Mouse (Mus musculus): Measurements from ENCODE around the gene Srrt. TPM values are rescaled to one million over a fixed set of nuclear protein-coding genes. Genes with fewer than 3 reads are reported as not detected.

The Srrt gene
- polyA plus RNA-seq, 1 experiment from 2014 or later = 105 TPM

GRCm38 (mm10) chr5:137333512-137334174 lies 26.2 kb upstream of the Srrt start, which contains the start of gene Slc12a9:
TSS of gene Slc12a9 (minus strand) at chr5:137333597.
- peaks cover 22% of the 10 kb centered on the region for H3K4me1 ChIP-seq (replicated peaks)
- H3K9ac ChIP-seq = peak within 1 kb of the TSS; percentile 82
- ATAC-seq (ENCODE audit: low FRiP score) = peak; percentile 88
- no peaks in the 10 kb centered on the region for H3K27me3 ChIP-seq
- peaks cover 4% of the 10 kb centered on the region; the same call in 1 of the 2 replicates for H3K36me3 ChIP-seq
- peak within 1 kb of the TSS; percentile 91 for H3K4me2 ChIP-seq
- H3K27ac ChIP-seq = peak within 1 kb of the TSS; percentile 81
- WGBS = under 1% methylated on average over 44 of the region's 44 CpGs
- no peaks in the 10 kb centered on the region for H3K9me3 ChIP-seq
- H3K4me3 ChIP-seq = peak within 1 kb of the TSS; percentile 61

- ATAC-seq (ENCODE audit: low FRiP score) = peak; percentile 37
- Histone ChIP-seq H3K4me1 (replicated peaks) (peaks cover 20% of the 10 kb centered on the region), H3K36me3 (peaks cover 11% of the 10 kb centered on the region), H3K27me3 (no peaks in the 10 kb centered on the region), H3K9me3 (no peaks in the 10 kb centered on the region), H3K27ac (peak overlapping the region; percentile 81), H3K4me3 (peak overlapping the region; percentile 61), H3K4me2 (peak overlapping the region; percentile 91), H3K9ac (peak overlapping the region; percentile 82)
- 19% methylated on average over 15 of the region's 15 CpGs for WGBS
These were observed 25.5 kb upstream of the Srrt start for GRCm38 (mm10) chr5:137332857-137333511.

DNA sequence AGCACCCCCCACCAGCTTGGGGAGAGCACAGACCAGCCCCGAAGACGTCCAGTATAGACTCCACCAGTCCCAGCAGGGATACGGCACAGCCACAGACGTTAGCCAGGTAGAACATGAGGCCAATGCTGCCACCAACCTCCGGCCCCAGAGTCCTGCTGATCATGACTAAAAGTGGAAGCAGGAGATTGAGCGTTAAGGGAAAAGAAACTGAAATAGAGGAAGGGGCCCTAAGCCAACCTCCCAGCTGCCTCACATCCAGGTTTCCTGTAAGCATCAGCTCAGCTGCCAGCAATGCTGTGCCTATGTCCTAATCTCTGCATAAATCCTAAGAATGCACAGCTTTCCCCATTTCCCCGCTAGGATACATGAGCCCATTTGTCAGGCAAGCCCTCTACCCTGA lies 23.4 kb upstream of the Srrt start:
- Histone ChIP-seq H3K9me3 (no peaks in the 10 kb centered on the region), H3K9ac (no peak overlapping the region; the same call in 1 of the 2 replicates), H3K4me1 (replicated peaks) (peaks cover 15% of the 10 kb centered on the region), H3K27me3 (no peaks in the 10 kb centered on the region), H3K36me3 (peaks cover 29% of the 10 kb centered on the region), H3K4me2 (no peak overlapping the region), H3K4me3 (no peak overlapping the region), H3K27ac (no peak overlapping the region)
- 92% methylated on average over 7 of the region's 7 CpGs for WGBS
- ATAC-seq (ENCODE audit: low FRiP score) = no peak

DNA sequence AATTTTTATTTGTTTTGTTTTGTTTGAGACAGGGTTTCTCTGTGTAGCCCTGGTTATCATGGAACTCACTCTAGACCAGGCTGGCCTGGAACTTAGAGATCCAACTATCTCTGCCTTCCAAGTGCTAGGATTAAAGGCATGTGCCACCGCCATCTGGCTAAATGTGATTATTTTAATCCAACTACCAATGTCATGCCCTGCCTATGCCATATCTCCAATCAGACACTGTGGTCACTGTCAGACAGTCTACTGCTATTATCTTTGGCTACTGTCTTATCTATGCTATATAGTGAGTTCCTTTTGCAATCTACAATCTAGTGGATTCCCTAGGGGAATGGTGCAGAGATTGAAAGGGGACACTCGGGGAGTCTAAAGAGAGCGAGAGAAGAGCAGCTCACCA lies 13.5 kb upstream of the Srrt start:
- no peaks in the 10 kb centered on the region for H3K9me3 ChIP-seq
- no peak overlapping the region for H3K9ac ChIP-seq
- 95% methylated on average over 3 of the region's 3 CpGs for WGBS
- H3K27ac ChIP-seq = no peak overlapping the region
- no peak for ATAC-seq (ENCODE audit: low FRiP score)
- no peaks in the 10 kb centered on the region for H3K4me1 ChIP-seq (replicated peaks)
- peaks cover 86% of the 10 kb centered on the region for H3K36me3 ChIP-seq
- H3K4me2 ChIP-seq = no peak overlapping the region
- 0 out of 2 replicates have a peak, but pooled peaks cover 3% of the 10 kb centered on the region for H3K27me3 ChIP-seq
- no peak overlapping the region for H3K4me3 ChIP-seq

DNA sequence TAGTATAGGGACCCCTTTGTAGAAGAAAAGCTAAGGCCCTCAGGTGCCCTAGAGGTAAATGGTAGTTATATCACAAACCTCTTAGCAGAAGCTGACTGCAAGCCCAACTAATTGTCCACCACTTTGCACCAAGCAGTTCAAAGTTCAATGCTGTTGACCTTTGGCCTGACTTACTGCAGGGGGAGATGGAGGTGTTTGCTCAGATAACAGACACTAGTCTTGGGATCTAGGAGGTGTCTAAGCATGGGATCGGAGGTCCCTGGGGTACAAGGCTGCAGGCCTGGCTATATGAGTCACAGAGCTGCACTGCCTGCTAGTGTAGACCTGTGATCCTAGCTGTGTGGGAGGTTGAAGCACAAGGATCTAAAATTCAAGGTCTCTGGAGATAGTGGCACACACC lies 11.1 kb upstream of the Srrt start:
- WGBS = 97% methylated on average over 1 of the region's 1 CpGs

GRCm38 (mm10) chr5:137317361-137317760 lies 9.9 kb upstream of the Srrt start:
- peaks cover 63% of the 10 kb centered on the region for H3K36me3 ChIP-seq

More for the DNA sequence above, 11.1 kb upstream of the Srrt start:
- no peak overlapping the region for H3K4me2 ChIP-seq
- H3K4me1 ChIP-seq (replicated peaks) = peaks cover 19% of the 10 kb centered on the region
- no peak overlapping the region for H3K9ac ChIP-seq
- H3K36me3 ChIP-seq = peaks cover 75% of the 10 kb centered on the region
- no peak overlapping the region for H3K4me3 ChIP-seq
- peaks cover 11% of the 10 kb centered on the region; the same call in 1 of the 2 replicates for H3K27me3 ChIP-seq
- ATAC-seq (ENCODE audit: low FRiP score) = no peak
- no peaks in the 10 kb centered on the region for H3K9me3 ChIP-seq
- no peak overlapping the region for H3K27ac ChIP-seq

DNA sequence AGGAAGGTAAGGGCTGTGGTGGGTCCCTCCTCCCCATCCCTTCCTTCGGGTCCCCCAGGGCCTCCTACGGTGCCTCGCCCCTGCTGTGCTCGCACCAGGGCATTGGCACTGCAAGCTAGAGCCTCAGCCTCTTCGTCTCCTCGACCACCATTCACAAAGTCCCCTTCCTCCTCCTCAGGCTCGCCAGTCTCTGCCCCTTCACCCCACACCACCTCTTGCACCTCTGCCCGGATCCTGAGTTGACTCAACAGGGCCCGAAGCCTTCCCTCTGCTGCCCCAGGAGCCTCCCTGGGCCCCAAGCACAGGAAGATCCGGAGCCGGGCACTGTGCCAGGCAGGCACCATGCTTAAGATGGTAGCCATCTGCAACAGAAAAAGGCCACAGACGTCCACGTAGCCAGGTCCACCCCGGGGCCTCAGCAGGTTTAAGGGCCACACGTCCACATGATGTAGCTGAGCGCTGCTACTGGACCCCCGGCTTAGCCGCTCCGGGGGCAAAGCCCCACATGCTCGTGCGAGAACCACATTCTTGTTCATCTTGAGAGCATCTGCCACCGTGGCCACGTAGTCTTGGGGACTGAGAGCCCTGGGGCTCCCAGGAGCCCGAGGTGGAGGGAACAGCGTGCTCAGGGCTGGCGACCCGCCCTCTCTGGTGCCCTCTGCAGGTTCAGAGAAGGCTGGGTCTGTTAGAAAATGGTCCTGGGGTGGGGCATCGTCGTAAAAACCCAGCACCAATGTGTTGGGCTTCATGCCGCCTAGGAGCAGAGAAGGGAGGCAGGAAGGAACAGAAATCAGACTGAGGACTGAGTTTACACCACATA lies 7.8 kb upstream of the Srrt start:
- peaks cover 36% of the 10 kb centered on the region for H3K4me1 ChIP-seq (replicated peaks)
- H3K4me2 ChIP-seq = peak overlapping the region; percentile 60; the same call in 1 of the 2 replicates
- H3K9me3 ChIP-seq = no peaks in the 10 kb centered on the region
- 43% methylated on average over 30 of the region's 30 CpGs for WGBS
- H3K9ac ChIP-seq = peak overlapping the region; percentile 72
- H3K27me3 ChIP-seq = peaks cover 11% of the 10 kb centered on the region; the same call in 1 of the 2 replicates
- H3K27ac ChIP-seq = no peak overlapping the region
- peaks cover 51% of the 10 kb centered on the region for H3K36me3 ChIP-seq
- no peak overlapping the region for H3K4me3 ChIP-seq
- peak; percentile 25; the same call in 1 of the 2 replicates for ATAC-seq (ENCODE audit: low FRiP score)

More at GRCm38 (mm10) chr5:137317361-137317760, 9.9 kb upstream of the Srrt start:
- Histone ChIP-seq H3K4me1 (replicated peaks) (peaks cover 31% of the 10 kb centered on the region), H3K27ac (no peak overlapping the region), H3K4me2 (no peak overlapping the region), H3K27me3 (peaks cover 11% of the 10 kb centered on the region; the same call in 1 of the 2 replicates), H3K9me3 (no peaks in the 10 kb centered on the region), H3K9ac (no peak overlapping the region), H3K4me3 (no peak overlapping the region)
- 90% methylated on average over 8 of the region's 8 CpGs for WGBS
- no peak for ATAC-seq (ENCODE audit: low FRiP score)

- 15% methylated on average over 30 of the region's 30 CpGs for WGBS
- no peaks in the 10 kb centered on the region for H3K9me3 ChIP-seq
- H3K27ac ChIP-seq = peak within 1 kb of the TSS; percentile 76
- H3K4me2 ChIP-seq = peak within 1 kb of the TSS; percentile 60
- peak within 1 kb of the TSS; percentile 41 for H3K4me3 ChIP-seq
- ATAC-seq (ENCODE audit: low FRiP score) = peak; percentile 78
- peaks cover 36% of the 10 kb centered on the region for H3K4me1 ChIP-seq (replicated peaks)
- peaks cover 11% of the 10 kb centered on the region; the same call in 1 of the 2 replicates for H3K27me3 ChIP-seq
- peaks cover 51% of the 10 kb centered on the region for H3K36me3 ChIP-seq
- peak within 1 kb of the TSS; percentile 72 for H3K9ac ChIP-seq
These were observed 7.0 kb upstream of the Srrt start, which contains the start of gene Trip6 for GRCm38 (mm10) chr5:137314193-137315083. TSS of gene Trip6 (minus strand) at chr5:137314404.

GRCm38 (mm10) chr5:137313466-137314192 lies 6.2 kb upstream of the Srrt start:
- H3K4me1 ChIP-seq (replicated peaks) = peaks cover 36% of the 10 kb centered on the region
- WGBS = 3% methylated on average over 22 of the region's 22 CpGs
- H3K9ac ChIP-seq = peak overlapping the region; percentile 72
- peak; percentile 57 for ATAC-seq (ENCODE audit: low FRiP score)
- peaks cover 11% of the 10 kb centered on the region; the same call in 1 of the 2 replicates for H3K27me3 ChIP-seq
- H3K27ac ChIP-seq = peak overlapping the region; percentile 13
- peak overlapping the region; percentile 60 for H3K4me2 ChIP-seq
- peaks cover 54% of the 10 kb centered on the region for H3K36me3 ChIP-seq
- no peaks in the 10 kb centered on the region for H3K9me3 ChIP-seq
- peak overlapping the region; percentile 41 for H3K4me3 ChIP-seq

- peak overlapping the region; percentile 99 for H3K9ac ChIP-seq
These were observed 882 bp upstream of the Srrt start for GRCm38 (mm10) chr5:137308356-137308755.

More at GRCm38 (mm10) chr5:137308356-137308755, 882 bp upstream of the Srrt start:
- Histone ChIP-seq H3K4me3 (peak overlapping the region; percentile 93), H3K4me1 (replicated peaks) (peaks cover 56% of the 10 kb centered on the region), H3K36me3 (peaks cover 40% of the 10 kb centered on the region), H3K4me2 (peak overlapping the region; percentile 70), H3K27ac (peak overlapping the region; percentile 98), H3K9me3 (no peaks in the 10 kb centered on the region), H3K27me3 (no peaks in the 10 kb centered on the region)
- no peak for ATAC-seq (ENCODE audit: low FRiP score)
- WGBS = 95% methylated on average over 4 of the region's 4 CpGs
